Mouse (Mus musculus) intestine, postnatal 0 days (tissue): Measurements from ENCODE around the gene Zdhhc4. TPM values are rescaled to one million over a fixed set of nuclear protein-coding genes. Genes with fewer than 3 reads are reported as not detected.

Source experiments
- ATAC-seq: fragments of 200-750 bp; cut with Nextera tagmentation; 2 replicates; pipeline ENCODE4 v1.8.0; 2017; ENCODE audit warnings: mild to moderate bottlenecking, moderate TSS enrichment, moderate library complexity
- H3K27ac ChIP-seq: fragments of 300-500 bp; sonication (generic); 2 replicates; pipeline ENCODE4 v1.5.1; 2014; ENCODE audit warnings: mild to moderate bottlenecking, low read depth, low read length, moderate library complexity
- H3K27me3 ChIP-seq: fragments of 300-500 bp; sonication (generic); replicated peaks from 2 replicates; pipeline ENCODE4 v1.6.1; 2014; ENCODE audit warnings: low read length, mixed read lengths; ENCODE audit not compliant: control insufficient read depth, insufficient read depth
- H3K36me3 ChIP-seq: fragments of 300-500 bp; sonication (generic); 2 replicates; pipeline ENCODE4 v1.6.1; 2014; ENCODE audit warnings: mild to moderate bottlenecking, moderate library complexity; ENCODE audit not compliant: control insufficient read depth, insufficient read depth
- H3K4me1 ChIP-seq: fragments of 300-500 bp; sonication (generic); replicated peaks from 2 replicates; pipeline ENCODE4 v1.6.1; 2014; ENCODE audit warnings: antibody characterized with exemption, low read length, mixed read lengths; ENCODE audit not compliant: control insufficient read depth, insufficient read depth
- H3K4me2 ChIP-seq: fragments of 300-500 bp; sonication (generic); replicated peaks from 2 replicates; pipeline ENCODE4 v1.6.1; 2014; ENCODE audit warnings: low read depth, mild to moderate bottlenecking, moderate library complexity
- H3K4me3 ChIP-seq: fragments of 300-500 bp; sonication (generic); 2 replicates; pipeline ENCODE4 v1.5.1; 2014; ENCODE audit warnings: low read depth, low read length
- H3K9ac ChIP-seq: fragments of 300-500 bp; sonication (generic); 2 replicates; pipeline ENCODE4 v1.6.1; 2014; ENCODE audit warnings: mild to moderate bottlenecking, low read depth, low read length
- H3K9me3 ChIP-seq: fragments of 300-500 bp; sonication (generic); 2 replicates; pipeline ENCODE4 v1.6.1; 2016; ENCODE audit warnings: mixed run types; ENCODE audit not compliant: control insufficient read depth
- CTCF ChIP-seq: sonication (generic); IDR thresholded peaks from 2 replicates; pipeline ENCODE4 v1.5.1; 2016; ENCODE audit warnings: low read depth, mild to moderate bottlenecking, control low read depth, antibody characterized with exemption, moderate library complexity
- WGBS: fragments of 180-500 bp; shearing (Covaris S2); extraction: QIAGEN DNeasy Blood & Tissue Kit; methylation state at CpG from one replicate; pipeline ENCODE4 v1.1.7; 2014; 5-methylcytosine and 5-hydroxymethylcytosine counted together
- polyA plus RNA-seq: library from polyadenylated mRNA; unstranded; fragments of >200 nt; fragmentation: Nextera tagmentation; extraction: Ambion mirVana; gene quantifications from 2 replicates; pipeline ENCODE4 v1.2.1, GENCODE M21; 2015

Gene Zdhhc4
- polyA plus RNA-seq, 1 experiment from 2014 or later = 46.5 TPM

- no peak overlapping the region for H3K9ac ChIP-seq
- no peaks in the 10 kb centered on the region for H3K4me1 ChIP-seq
- no peak for TF ChIP-seq CTCF
- no peaks in the 10 kb centered on the region for H3K9me3 ChIP-seq
- H3K27ac ChIP-seq = no peak overlapping the region
- H3K4me3 ChIP-seq = peak overlapping the region; percentile 34
- under 1% methylated on average over 16 of the region's 19 CpGs for WGBS
- no peaks in the 10 kb centered on the region for H3K36me3 ChIP-seq
- peaks cover 60% of the 10 kb centered on the region for H3K27me3 ChIP-seq
- ATAC-seq = no peak
- H3K4me2 ChIP-seq = peak overlapping the region; percentile 62
These were observed 36.2 kb downstream of the Zdhhc4 start for GRCm38 (mm10) chr5:143292879-143293278.

GRCm38 (mm10) chr5:143289299-143289698 is 39.8 kb downstream of the Zdhhc4 start:
- H3K4me3 ChIP-seq = no peak overlapping the region
- H3K9ac ChIP-seq = no peak overlapping the region
- no peaks in the 10 kb centered on the region for H3K4me1 ChIP-seq
- peaks cover 69% of the 10 kb centered on the region for H3K27me3 ChIP-seq
- H3K4me2 ChIP-seq = no peak overlapping the region
- TF ChIP-seq CTCF = no peak
- H3K9me3 ChIP-seq = no peaks in the 10 kb centered on the region
- no peaks in the 10 kb centered on the region for H3K36me3 ChIP-seq
- ATAC-seq = no peak
- no peak overlapping the region for H3K27ac ChIP-seq
- 76% methylated on average over 9 of the region's 9 CpGs for WGBS

GRCm38 (mm10) chr5:143288378-143288911 is 40.6 kb downstream of the Zdhhc4 start:
- Histone ChIP-seq H3K27me3 (peaks cover 61% of the 10 kb centered on the region), H3K9ac (no peak overlapping the region), H3K36me3 (no peaks in the 10 kb centered on the region), H3K9me3 (no peaks in the 10 kb centered on the region), H3K4me1 (no peaks in the 10 kb centered on the region), H3K4me3 (peak overlapping the region; percentile 32), H3K4me2 (peak overlapping the region; percentile 56), H3K27ac (no peak overlapping the region)
- WGBS = 17% methylated on average over 9 of the region's 9 CpGs
- no peak for ATAC-seq
- no peak for TF ChIP-seq CTCF

- H3K4me3 ChIP-seq = peak overlapping the region; percentile 32
- 3% methylated on average over 47 of the region's 48 CpGs for WGBS
- H3K27me3 ChIP-seq = peaks cover 55% of the 10 kb centered on the region
- H3K4me1 ChIP-seq = no peaks in the 10 kb centered on the region
- ATAC-seq = no peak
- H3K9ac ChIP-seq = no peak overlapping the region
- H3K36me3 ChIP-seq = no peaks in the 10 kb centered on the region
- H3K9me3 ChIP-seq = no peaks in the 10 kb centered on the region
- no peak overlapping the region for H3K27ac ChIP-seq
- H3K4me2 ChIP-seq = peak overlapping the region; percentile 56
- TF ChIP-seq CTCF = no peak
These were observed 41.2 kb downstream of the Zdhhc4 start for GRCm38 (mm10) chr5:143287774-143288328.

GRCm38 (mm10) chr5:143284762-143285161 is 44.3 kb downstream of the Zdhhc4 start:
- H3K9me3 ChIP-seq = no peaks in the 10 kb centered on the region
- no peak overlapping the region for H3K27ac ChIP-seq
- no peaks in the 10 kb centered on the region for H3K4me1 ChIP-seq
- no peak overlapping the region for H3K4me2 ChIP-seq
- WGBS = 49% methylated on average over 6 of the region's 6 CpGs
- no peak overlapping the region for H3K4me3 ChIP-seq
- peak; percentile 59 for TF ChIP-seq CTCF
- H3K27me3 ChIP-seq = peaks cover 33% of the 10 kb centered on the region
- ATAC-seq = no peak
- no peaks in the 10 kb centered on the region for H3K36me3 ChIP-seq
- no peak overlapping the region for H3K9ac ChIP-seq

GRCm38 (mm10) chr5:143279247-143279646 is 49.8 kb downstream of the Zdhhc4 start:
- Histone ChIP-seq H3K4me3 (no peak overlapping the region), H3K27me3 (peaks cover 17% of the 10 kb centered on the region; the same call in 1 of the 2 replicates), H3K4me2 (no peak overlapping the region), H3K9me3 (no peaks in the 10 kb centered on the region), H3K9ac (no peak overlapping the region), H3K4me1 (no peaks in the 10 kb centered on the region), H3K27ac (no peak overlapping the region), H3K36me3 (no peaks in the 10 kb centered on the region)
- ATAC-seq = no peak
- TF ChIP-seq CTCF = no peak
- WGBS = 35% methylated on average over 10 of the region's 10 CpGs
